Mouse (Mus musculus) MEL (cell line): ENCODE results near the gene Akap12. TPM values are rescaled to one million over a fixed set of nuclear protein-coding genes. Genes with fewer than 3 reads are reported as not detected.

Experiments
- DNase-seq: peaks from one replicate; pipeline ENCODE4 v3.0.0; 2011; ENCODE audit warnings: low read depth, low spot score
- H3K27ac ChIP-seq: 2 replicates; pipeline ENCODE4 v1.5.1; 2012; ENCODE audit warnings: low read depth, mild to moderate bottlenecking, control low read depth, low read length, moderate library complexity; ENCODE audit not compliant: control insufficient read depth
- H3K27me3 ChIP-seq, 2 experiments: fragments of 150-350 bp in 1 of 2; sonication (generic) in 1 of 2; 2 replicates each; pipeline ENCODE4 v1.6.1; 2012; ENCODE audit warnings: low read length in 2 of 2, mild to moderate bottlenecking in 2 of 2, improper control_type of control experiment in 1 of 2, moderate library complexity in 1 of 2; ENCODE audit not compliant: insufficient read depth in 2 of 2, control insufficient read depth in 1 of 2
- H3K36me3 ChIP-seq, 2 experiments: 2 replicates each; pipeline ENCODE4 v1.6.1; 2012 to 2014; ENCODE audit warnings: low read length in 2 of 2, improper control_type of control experiment in 1 of 2, inconsistent platforms in 1 of 2, mild to moderate bottlenecking in 1 of 2; ENCODE audit not compliant: insufficient read depth in 2 of 2, control insufficient read depth in 1 of 2
- H3K4me1 ChIP-seq, 2 experiments: fragments of 150-350 bp in 1 of 2; sonication (generic) in 1 of 2; 2 replicates each; pipeline ENCODE4 v1.6.1; 2012; ENCODE audit warnings: low read length in 2 of 2, improper control_type of control experiment in 1 of 2, mild to moderate bottlenecking in 1 of 2; ENCODE audit not compliant: insufficient read depth in 2 of 2, control insufficient read depth in 1 of 2
- H3K4me3 ChIP-seq, 2 experiments: fragments of 150-350 bp in 1 of 2; sonication (generic) in 1 of 2; 2 replicates each; pipeline ENCODE4 v1.5.1; 2012; ENCODE audit warnings: low read depth in 2 of 2, low read length in 2 of 2, mild to moderate bottlenecking in 2 of 2, moderate library complexity in 2 of 2, control low read depth in 1 of 2, improper control_type of control experiment in 1 of 2; ENCODE audit not compliant: control insufficient read depth in 1 of 2, insufficient read depth in 1 of 2
- H3K79me2 ChIP-seq: 2 replicates; pipeline ENCODE4 v1.6.1; 2012; ENCODE audit warnings: mild to moderate bottlenecking, low read length, moderate library complexity; ENCODE audit not compliant: control insufficient read depth, poor library complexity, insufficient read depth
- H3K9ac ChIP-seq: 2 replicates; pipeline ENCODE4 v1.6.1; 2012; ENCODE audit warnings: low read depth, mild to moderate bottlenecking, control low read depth, low read length, moderate library complexity; ENCODE audit not compliant: control insufficient read depth, poor library complexity, severe bottlenecking
- H3K9me3 ChIP-seq: fragments of 150-350 bp; sonication (generic); replicated peaks from 2 replicates; pipeline ENCODE4 v1.6.1; 2012; ENCODE audit warnings: mild to moderate bottlenecking, low read length, improper control_type of control experiment, moderate library complexity; ENCODE audit not compliant: insufficient read depth
- CHD1 ChIP-seq: IDR thresholded peaks from 2 replicates; pipeline ENCODE4 v1.6.1; 2012; ENCODE audit warnings: low read depth, mild to moderate bottlenecking, inconsistent platforms, low read length, improper control_type of control experiment
- E2F4 ChIP-seq: IDR thresholded peaks from 2 replicates; pipeline ENCODE4 v1.6.1; 2011; ENCODE audit warnings: low read depth, low read length, improper control_type of control experiment, borderline replicate concordance
- EP300 ChIP-seq, 2 experiments: IDR thresholded peaks; 2 replicates each; pipeline ENCODE4 v1.6.1; 2011; ENCODE audit warnings: improper control_type of control experiment in 2 of 2, low read length in 2 of 2, low read depth in 1 of 2, mild to moderate bottlenecking in 1 of 2
- GABPA ChIP-seq: IDR thresholded peaks from 2 replicates; pipeline ENCODE4 v1.6.1; 2012; ENCODE audit warnings: low read depth, mild to moderate bottlenecking, inconsistent platforms, low read length, improper control_type of control experiment, moderate library complexity
- GATA1 ChIP-seq: IDR thresholded peaks from 2 replicates; pipeline ENCODE4 v1.6.1; 2011; ENCODE audit warnings: low read depth, low read length, improper control_type of control experiment
- HCFC1 ChIP-seq: IDR thresholded peaks from 2 replicates; pipeline ENCODE4 v1.6.1; 2012; ENCODE audit warnings: low read depth, mild to moderate bottlenecking, inconsistent platforms, low read length, improper control_type of control experiment, moderate library complexity
- KAT2A ChIP-seq: conservative IDR thresholded peaks from 2 replicates; pipeline ENCODE4 v1.6.1; 2012; ENCODE audit warnings: low read depth, low read length, improper control_type of control experiment, inconsistent platforms
- MAZ ChIP-seq: IDR thresholded peaks from 2 replicates; pipeline ENCODE4 v1.6.1; 2012; ENCODE audit warnings: low read depth, mild to moderate bottlenecking, inconsistent platforms, low read length, improper control_type of control experiment
- MEF2A ChIP-seq: IDR thresholded peaks from 2 replicates; pipeline ENCODE4 v1.6.1; 2014; ENCODE audit warnings: low read depth, mild to moderate bottlenecking, inconsistent platforms, low read length, improper control_type of control experiment; ENCODE audit not compliant: poor library complexity, insufficient replicate concordance, severe bottlenecking; ENCODE audit errors: extremely low read depth
- MYC ChIP-seq: IDR thresholded peaks from 2 replicates; pipeline ENCODE4 v1.6.1; 2011; ENCODE audit warnings: low read depth, mild to moderate bottlenecking, low read length, improper control_type of control experiment, moderate library complexity
- NRF1 ChIP-seq: IDR thresholded peaks from 2 replicates; pipeline ENCODE4 v1.6.1; 2014; ENCODE audit warnings: low read depth, mild to moderate bottlenecking, inconsistent platforms, low read length, improper control_type of control experiment, moderate library complexity; ENCODE audit not compliant: poor library complexity, insufficient read depth, severe bottlenecking
- POLR2AphosphoS2 ChIP-seq: IDR thresholded peaks from 2 replicates; pipeline ENCODE4 v1.6.1; 2011; ENCODE audit warnings: low read length, improper control_type of control experiment
- POLR2AphosphoS5 ChIP-seq: IDR thresholded peaks from 2 replicates; pipeline ENCODE4 v1.6.1; 2012; ENCODE audit warnings: low read depth, borderline replicate concordance, mild to moderate bottlenecking, inconsistent platforms, low read length, moderate library complexity, mixed read lengths
- RAD21 ChIP-seq: IDR thresholded peaks from 2 replicates; pipeline ENCODE4 v1.6.1; 2011; ENCODE audit warnings: mild to moderate bottlenecking, low read depth, low read length, improper control_type of control experiment
- RCOR1 ChIP-seq: IDR thresholded peaks from 2 replicates; pipeline ENCODE4 v1.6.1; 2012; ENCODE audit warnings: low read depth, mild to moderate bottlenecking, inconsistent platforms, low read length, improper control_type of control experiment
- TAL1 ChIP-seq: IDR thresholded peaks from 2 replicates; pipeline ENCODE4 v1.6.1; 2012; ENCODE audit warnings: mild to moderate bottlenecking, inconsistent platforms, low read length, moderate library complexity, mixed read lengths
- TBP ChIP-seq: IDR thresholded peaks from 2 replicates; pipeline ENCODE4 v1.8.0; 2011; ENCODE audit warnings: low read depth, low read length, improper control_type of control experiment
- TCF12 ChIP-seq: IDR thresholded peaks from 2 replicates; pipeline ENCODE4 v1.6.1; 2014; ENCODE audit warnings: low read depth, mild to moderate bottlenecking, inconsistent platforms, low read length, improper control_type of control experiment, moderate library complexity
- UBTF ChIP-seq: IDR thresholded peaks from 2 replicates; pipeline ENCODE4 v1.6.1; 2012; ENCODE audit warnings: low read depth, mild to moderate bottlenecking, inconsistent platforms, low read length, improper control_type of control experiment, moderate library complexity, borderline replicate concordance; ENCODE audit not compliant: insufficient read depth
- USF1 ChIP-seq: IDR thresholded peaks from 2 replicates; pipeline ENCODE4 v1.6.1; 2014; ENCODE audit warnings: low read depth, mild to moderate bottlenecking, inconsistent platforms, low read length, improper control_type of control experiment, moderate library complexity
- ZC3H11A ChIP-seq: IDR thresholded peaks from 2 replicates; pipeline ENCODE4 v1.6.1; 2012; ENCODE audit warnings: low read depth, mild to moderate bottlenecking, inconsistent platforms, low read length, improper control_type of control experiment
- ZNF384 ChIP-seq: IDR thresholded peaks from 2 replicates; pipeline ENCODE4 v1.6.1; 2012; ENCODE audit warnings: low read depth, mild to moderate bottlenecking, inconsistent platforms, low read length, improper control_type of control experiment
- polyA plus RNA-seq, 2 experiments: library from polyadenylated mRNA; stranded (reverse) in 1 of 2; unstranded in 1 of 2; fragments of >175 nt in 1 of 2; fragments of >200 nt in 1 of 2; gene quantifications; 2 replicates each; pipeline versions ENCODE4 v1.2.1 to v1.2.4; 2012; ENCODE audit warnings: low replicate concordance in 2 of 2, low read depth in 1 of 2; ENCODE audit not compliant: insufficient read length in 2 of 2, insufficient read depth in 1 of 2, missing spikeins in 1 of 2
- total RNA-seq: library from RNA; depleted of rRNA; stranded (reverse); fragments of 300-350 nt; gene quantifications from 2 replicates; pipeline ENCODE4 v1.2.3, GENCODE M21; 2012

The Akap12 gene
- total and polyA plus RNA-seq, 3 experiments = 0.08 to 0.42 TPM; not detected in 1

DNA sequence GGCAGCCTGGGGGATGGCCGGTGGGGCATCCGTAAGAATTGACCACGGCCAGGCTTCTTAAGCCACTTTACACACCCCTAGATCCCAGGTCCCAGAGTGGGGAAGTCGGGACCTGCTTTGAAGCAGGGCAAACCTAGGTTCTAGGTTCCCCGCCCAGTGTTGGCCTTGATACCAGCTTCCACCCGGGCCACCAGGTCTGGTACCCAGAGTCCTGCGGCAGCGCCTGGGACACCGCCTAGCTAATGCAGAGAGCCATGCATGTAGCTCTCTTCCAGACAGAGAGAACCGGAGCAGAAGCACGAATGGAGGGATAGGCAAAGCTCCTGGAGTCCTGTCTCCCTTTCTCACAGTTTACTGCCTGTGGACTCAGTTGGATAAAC, 741 bp downstream of the Akap12 start:
- no peak for TF ChIP-seq MAZ
- no peak for TF ChIP-seq GATA1
- TF ChIP-seq KAT2A = no peak
- TF ChIP-seq ZC3H11A = no peak
- no peak for TF ChIP-seq MEF2A
- TF ChIP-seq GABPA = no peak
- no peak for TF ChIP-seq USF1
- TF ChIP-seq ZNF384 = no peak
- TF ChIP-seq HCFC1 = no peak
- TF ChIP-seq CHD1 = no peak
- TF ChIP-seq TBP = no peak
- no peak for TF ChIP-seq POLR2AphosphoS2
- no peak for TF ChIP-seq MYC
- TF ChIP-seq RCOR1 = no peak
- TF ChIP-seq TCF12 = no peak
- no peak for TF ChIP-seq RAD21
- H3K27me3 ChIP-seq = no peaks in the 10 kb centered on the region; a peak in 1 of 4 replicates
- no peaks in the 10 kb centered on the region for H3K36me3 ChIP-seq
- H3K4me1 ChIP-seq = no peaks in the 10 kb centered on the region
- no peaks in the 10 kb centered on the region for H3K9me3 ChIP-seq
- H3K27ac ChIP-seq = no peak overlapping the region
- H3K79me2 ChIP-seq = no peaks in the 10 kb centered on the region
- H3K4me3 ChIP-seq = no peak overlapping the region
- DNase-seq = no peak
- no peak overlapping the region for H3K9ac ChIP-seq

DNA sequence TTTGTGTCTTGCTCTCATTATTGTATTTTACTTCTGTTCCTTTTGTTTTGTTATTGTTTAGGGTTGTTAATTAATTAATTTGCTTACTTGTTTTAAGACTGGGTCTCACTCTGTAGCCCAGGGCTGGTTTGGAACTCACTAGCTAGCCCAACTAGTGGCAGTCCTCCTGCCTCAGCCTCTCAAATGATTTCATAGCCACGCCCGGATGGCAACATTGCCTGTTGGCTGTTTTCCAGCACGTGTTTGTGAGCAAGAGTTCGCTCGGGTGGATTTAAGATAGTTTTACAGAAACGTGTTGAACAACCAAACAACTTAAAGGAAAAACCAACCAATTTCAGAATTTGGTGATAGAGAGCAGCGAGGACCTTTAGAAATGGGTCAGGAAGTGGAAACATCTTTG, 1.3 kb downstream of the Akap12 start:
- Histone ChIP-seq H3K36me3 (no peaks in the 10 kb centered on the region), H3K9me3 (no peaks in the 10 kb centered on the region), H3K27me3 (no peaks in the 10 kb centered on the region; a peak in 1 of 4 replicates), H3K9ac (no peak overlapping the region), H3K4me1 (no peaks in the 10 kb centered on the region), H3K4me3 (no peak overlapping the region), H3K79me2 (no peaks in the 10 kb centered on the region), H3K27ac (no peak overlapping the region)
- TF ChIP-seq POLR2AphosphoS5 = no peak
- TF ChIP-seq USF1 = no peak
- TF ChIP-seq MYC = no peak
- no peak for TF ChIP-seq NRF1
- no peak for TF ChIP-seq TAL1
- no peak for TF ChIP-seq UBTF
- TF ChIP-seq E2F4 = no peak
- no peak for TF ChIP-seq EP300 (IDR thresholded peaks at IDR 0.05; ENCODE audit: low read depth in 1 of 2, low read length in 2 of 2)
- no peak for TF ChIP-seq TBP
- no peak for TF ChIP-seq POLR2AphosphoS2
- no peak for TF ChIP-seq ZC3H11A
- no peak for DNase-seq
